Mouse (Mus musculus): Measurements from ENCODE around the gene Ccr4. TPM values are rescaled to one million over a fixed set of nuclear protein-coding genes. Genes with fewer than 3 reads are reported as not detected.

Gene Ccr4
- polyA plus RNA-seq, 1 experiment from 2014 or later, result not detected

Other genes with a start within 250 kb of the Ccr4 start
- gene Bcl2a1c, start 174.8 kb downstream of the Ccr4 start, polyA plus RNA-seq (2014; fragmentation: Nextera tagmentation; extraction: Ambion mirVana), result not detected in 2 replicates
- gene Crtap, start 114.2 kb downstream of the Ccr4 start, polyA plus RNA-seq (2014; fragmentation: Nextera tagmentation; extraction: Ambion mirVana), result 45.7 and 46.8 TPM in 2 replicates
- gene Glb1, start 103.8 kb downstream of the Ccr4 start, polyA plus RNA-seq (2014; fragmentation: Nextera tagmentation; extraction: Ambion mirVana), result 26.4 and 28.8 TPM in 2 replicates
- 5.3 and 5.7 TPM in 2 replicates for gene Tmppe, start 103.8 kb downstream of the Ccr4 start, polyA plus RNA-seq (2014; fragmentation: Nextera tagmentation; extraction: Ambion mirVana)
- gene C130032M10Rik, start 10.8 kb upstream of the Ccr4 start, polyA plus RNA-seq (2014; fragmentation: Nextera tagmentation; extraction: Ambion mirVana), result 0.30 TPM in 1 of 2 replicates, not detected in the other
- 2.6 and 3.1 TPM in 2 replicates for gene Trim71, start 59.5 kb upstream of the Ccr4 start, polyA plus RNA-seq (2014; fragmentation: Nextera tagmentation; extraction: Ambion mirVana)
- 52.8 and 57.7 TPM in 2 replicates for gene Cnot10, start 135.3 kb upstream of the Ccr4 start, polyA plus RNA-seq (2014; fragmentation: Nextera tagmentation; extraction: Ambion mirVana)
- 47.3 and 51.8 TPM in 2 replicates for gene Dync1li1, start 183.9 kb upstream of the Ccr4 start, polyA plus RNA-seq (2014; fragmentation: Nextera tagmentation; extraction: Ambion mirVana)
- 36.6 and 40.6 TPM in 2 replicates for gene Cmtm6, start 226.2 kb upstream of the Ccr4 start, polyA plus RNA-seq (2014; fragmentation: Nextera tagmentation; extraction: Ambion mirVana)

Measured in liver, embryonic 11.5 days (tissue).